Mouse (Mus musculus) heart, embryonic 12.5 days (tissue): ENCODE results near the gene Krt31. TPM values are rescaled to one million over a fixed set of nuclear protein-coding genes. Genes with fewer than 3 reads are reported as not detected.

ENCODE experiments used
- ATAC-seq: fragments of 200-750 bp; cut with Nextera tagmentation; 2 replicates; pipeline ENCODE4 v1.8.0; 2017; ENCODE audit warnings: moderate TSS enrichment, moderate library complexity; ENCODE audit not compliant: insufficient number of reproducible peaks, low FRiP score
- H3K27ac ChIP-seq: fragments of 300-500 bp; sonication (generic); 2 replicates; pipeline ENCODE4 v1.5.1; 2016; ENCODE audit warnings: mild to moderate bottlenecking, moderate library complexity; ENCODE audit not compliant: poor library complexity, severe bottlenecking
- H3K27me3 ChIP-seq: fragments of 300-500 bp; sonication (generic); replicated peaks from 2 replicates; pipeline ENCODE4 v1.6.1; 2016; ENCODE audit warnings: mild to moderate bottlenecking, moderate library complexity
- H3K36me3 ChIP-seq: fragments of 300-500 bp; sonication (generic); 2 replicates; pipeline ENCODE4 v1.6.1; 2016; ENCODE audit warnings: mild to moderate bottlenecking, moderate library complexity
- H3K4me1 ChIP-seq: fragments of 300-500 bp; sonication (generic); replicated peaks from 2 replicates; pipeline ENCODE4 v1.6.1; 2016; ENCODE audit warnings: mild to moderate bottlenecking
- H3K4me2 ChIP-seq: fragments of 300-500 bp; sonication (generic); 2 replicates; pipeline ENCODE4 v1.6.1; 2016; ENCODE audit warnings: mild to moderate bottlenecking, moderate library complexity
- H3K4me3 ChIP-seq: fragments of 300-500 bp; sonication (generic); 2 replicates; pipeline ENCODE4 v1.5.1; 2016; ENCODE audit warnings: mild to moderate bottlenecking
- H3K9ac ChIP-seq: fragments of 300-500 bp; sonication (generic); 2 replicates; pipeline ENCODE4 v1.6.1; 2016; ENCODE audit warnings: mild to moderate bottlenecking, moderate library complexity
- H3K9me3 ChIP-seq: fragments of 300-500 bp; sonication (generic); replicated peaks from 2 replicates; pipeline ENCODE4 v1.6.1; 2016; ENCODE audit warnings: mild to moderate bottlenecking, moderate library complexity
- WGBS: fragments of 180-500 bp; shearing (Covaris S2); methylation state at CpG from one replicate; pipeline ENCODE4 v1.1.7; 2016; 5-methylcytosine and 5-hydroxymethylcytosine counted together
- polyA plus RNA-seq: library from polyadenylated mRNA; unstranded; fragments of >200 nt; fragmentation: Nextera tagmentation; extraction: Ambion mirVana; gene quantifications from 2 replicates; pipeline ENCODE4 v1.2.1, GENCODE M21; 2016

Krt31 gene
- polyA plus RNA-seq, 1 experiment from 2014 or later: not detected

- ATAC-seq: no peak
- no peak overlapping the region for H3K27ac ChIP-seq
- no peak overlapping the region for H3K4me3 ChIP-seq
- H3K4me1 ChIP-seq: peaks cover 10% of the 10 kb centered on the region
- H3K36me3 ChIP-seq: no peaks in the 10 kb centered on the region
- H3K9ac ChIP-seq: no peak overlapping the region
- 41% methylated on average over 2 of the region's 2 CpGs for WGBS
- no peaks in the 10 kb centered on the region for H3K9me3 ChIP-seq
- H3K4me2 ChIP-seq: no peak overlapping the region
- H3K27me3 ChIP-seq: no peaks in the 10 kb centered on the region; the same call in 1 of the 2 replicates
These were observed 3.2 kb downstream of the Krt31 start for GRCm38 (mm10) chr11:100047193-100047592.

GRCm38 (mm10) chr11:100046303-100046866 lies 4.0 kb downstream of the Krt31 start:
- 34% methylated on average over 6 of the region's 6 CpGs for WGBS
- no peak for ATAC-seq
- peak overlapping the region; percentile 17 for H3K4me2 ChIP-seq

GRCm38 (mm10) chr11:100041454-100041853 lies 8.9 kb downstream of the Krt31 start, which contains the start of gene Krt34:
Krt34 (minus strand) TSS chr11:100041554.
- Histone ChIP-seq H3K4me3 (no peak within 1 kb of the TSS), H3K9me3 (no peaks in the 10 kb centered on the region), H3K27me3 (no peaks in the 10 kb centered on the region), H3K9ac (no peak within 1 kb of the TSS), H3K4me2 (no peak within 1 kb of the TSS), H3K4me1 (peaks cover 3% of the 10 kb centered on the region; the same call in 1 of the 2 replicates), H3K27ac (no peak within 1 kb of the TSS), H3K36me3 (no peaks in the 10 kb centered on the region)
- 84% methylated on average over 6 of the region's 6 CpGs for WGBS
- ATAC-seq: no peak

More at GRCm38 (mm10) chr11:100046303-100046866, 4.0 kb downstream of the Krt31 start:
- Histone ChIP-seq H3K9me3 (no peaks in the 10 kb centered on the region), H3K27me3 (no peaks in the 10 kb centered on the region; the same call in 1 of the 2 replicates), H3K4me1 (peaks cover 10% of the 10 kb centered on the region), H3K4me3 (no peak overlapping the region), H3K36me3 (no peaks in the 10 kb centered on the region), H3K9ac (no peak overlapping the region), H3K27ac (no peak overlapping the region)

- no peaks in the 10 kb centered on the region for H3K9me3 ChIP-seq
- ATAC-seq: no peak
- no peak within 1 kb of the TSS for H3K9ac ChIP-seq
- no peaks in the 10 kb centered on the region for H3K27me3 ChIP-seq
- H3K4me3 ChIP-seq: no peak within 1 kb of the TSS
- H3K27ac ChIP-seq: no peak within 1 kb of the TSS
- no peaks in the 10 kb centered on the region for H3K36me3 ChIP-seq
- no peak within 1 kb of the TSS for H3K4me2 ChIP-seq
- no peaks in the 10 kb centered on the region for H3K4me1 ChIP-seq
- WGBS: 80% methylated on average over 6 of the region's 6 CpGs
These were observed 20.6 kb downstream of the Krt31 start, which contains the start of gene Krt33b for GRCm38 (mm10) chr11:100029768-100030167. Krt33b (minus strand) TSS chr11:100029868.

- Histone ChIP-seq H3K4me1 (no peaks in the 10 kb centered on the region), H3K27ac (no peak overlapping the region), H3K4me2 (no peak overlapping the region), H3K9ac (no peak overlapping the region), H3K4me3 (no peak overlapping the region), H3K9me3 (no peaks in the 10 kb centered on the region), H3K27me3 (no peaks in the 10 kb centered on the region), H3K36me3 (no peaks in the 10 kb centered on the region)
- no peak for ATAC-seq
- WGBS: 47% methylated on average over 5 of the region's 5 CpGs
These were observed 28.9 kb downstream of the Krt31 start for GRCm38 (mm10) chr11:100021438-100021837.

- H3K9me3 ChIP-seq: no peaks in the 10 kb centered on the region
- H3K4me2 ChIP-seq: no peak overlapping the region
- no peak overlapping the region for H3K27ac ChIP-seq
- H3K27me3 ChIP-seq: no peaks in the 10 kb centered on the region
- WGBS: 69% methylated on average over 1 of the region's 1 CpGs
- H3K4me1 ChIP-seq: no peaks in the 10 kb centered on the region
- no peak overlapping the region for H3K9ac ChIP-seq
- H3K4me3 ChIP-seq: no peak overlapping the region
- no peaks in the 10 kb centered on the region for H3K36me3 ChIP-seq
- no peak for ATAC-seq
These were observed 30.9 kb downstream of the Krt31 start for GRCm38 (mm10) chr11:100019466-100019865.

- Histone ChIP-seq H3K4me2 (no peak within 1 kb of the TSS), H3K9ac (no peak within 1 kb of the TSS), H3K27me3 (no peaks in the 10 kb centered on the region), H3K36me3 (no peaks in the 10 kb centered on the region), H3K4me1 (no peaks in the 10 kb centered on the region), H3K27ac (no peak within 1 kb of the TSS), H3K9me3 (no peaks in the 10 kb centered on the region), H3K4me3 (no peak within 1 kb of the TSS)
- WGBS: 68% methylated on average over 4 of the region's 4 CpGs
- ATAC-seq: no peak
These were observed 34.2 kb downstream of the Krt31 start, which contains the start of gene Krt33a for GRCm38 (mm10) chr11:100016112-100016511. Krt33a (minus strand) TSS chr11:100016212.

- Histone ChIP-seq H3K36me3 (no peaks in the 10 kb centered on the region), H3K27me3 (no peaks in the 10 kb centered on the region), H3K27ac (no peak overlapping the region), H3K4me1 (no peaks in the 10 kb centered on the region), H3K9ac (no peak overlapping the region), H3K4me3 (no peak overlapping the region), H3K4me2 (no peak overlapping the region), H3K9me3 (no peaks in the 10 kb centered on the region)
- WGBS: 64% methylated on average over 4 of the region's 4 CpGs
- ATAC-seq: no peak
These were observed 36.6 kb downstream of the Krt31 start for GRCm38 (mm10) chr11:100013691-100014171.

- H3K27me3 ChIP-seq: no peaks in the 10 kb centered on the region
- H3K36me3 ChIP-seq: no peaks in the 10 kb centered on the region
- no peak for ATAC-seq
- H3K9me3 ChIP-seq: no peaks in the 10 kb centered on the region
- H3K9ac ChIP-seq: no peak overlapping the region
- H3K4me3 ChIP-seq: no peak overlapping the region
- H3K4me1 ChIP-seq: no peaks in the 10 kb centered on the region
- H3K27ac ChIP-seq: no peak overlapping the region
- no peak overlapping the region for H3K4me2 ChIP-seq
- WGBS: 77% methylated on average over 5 of the region's 5 CpGs
These were observed 39.7 kb downstream of the Krt31 start for GRCm38 (mm10) chr11:100010682-100011081.

GRCm38 (mm10) chr11:100008336-100008735 lies 42.0 kb downstream of the Krt31 start:
- no peaks in the 10 kb centered on the region for H3K36me3 ChIP-seq
- H3K4me2 ChIP-seq: no peak overlapping the region
- 74% methylated on average over 5 of the region's 5 CpGs for WGBS
- no peaks in the 10 kb centered on the region for H3K9me3 ChIP-seq
- H3K4me3 ChIP-seq: no peak overlapping the region
- ATAC-seq: no peak
- H3K27me3 ChIP-seq: no peaks in the 10 kb centered on the region
- no peak overlapping the region for H3K9ac ChIP-seq
- H3K27ac ChIP-seq: no peak overlapping the region
- no peaks in the 10 kb centered on the region for H3K4me1 ChIP-seq

- Histone ChIP-seq H3K36me3 (no peaks in the 10 kb centered on the region), H3K27ac (no peak overlapping the region), H3K4me1 (no peaks in the 10 kb centered on the region), H3K9me3 (peaks cover 5% of the 10 kb centered on the region), H3K4me3 (no peak overlapping the region), H3K27me3 (no peaks in the 10 kb centered on the region), H3K9ac (no peak overlapping the region), H3K4me2 (no peak overlapping the region)
- 44% methylated on average over 3 of the region's 3 CpGs for WGBS
- ATAC-seq: no peak
These were observed 43.7 kb downstream of the Krt31 start for GRCm38 (mm10) chr11:100006624-100007023.

- peaks cover 7% of the 10 kb centered on the region for H3K9me3 ChIP-seq
- no peaks in the 10 kb centered on the region for H3K27me3 ChIP-seq
- 77% methylated on average over 8 of the region's 8 CpGs for WGBS
- no peak overlapping the region for H3K4me2 ChIP-seq
- H3K4me3 ChIP-seq: no peak overlapping the region
- ATAC-seq: no peak
- H3K27ac ChIP-seq: no peak overlapping the region
- no peaks in the 10 kb centered on the region for H3K4me1 ChIP-seq
- H3K36me3 ChIP-seq: no peaks in the 10 kb centered on the region
- no peak overlapping the region for H3K9ac ChIP-seq
These were observed 44.4 kb downstream of the Krt31 start for GRCm38 (mm10) chr11:100005905-100006304.
